Mouse (Mus musculus) cortical plate, adult 2 months (tissue): ENCODE measurements around the gene Akt1. TPM values are rescaled to one million over a fixed set of nuclear protein-coding genes. Genes with fewer than 3 reads are reported as not detected.

Source experiments
- H3K27ac ChIP-seq: fragments of 200-500 bp; 2 replicates; pipeline ENCODE4 v1.5.1; 2012; ENCODE audit warnings: low read length, control low read depth, inconsistent platforms; ENCODE audit not compliant: insufficient read depth
- H3K4me1 ChIP-seq: fragments of 200-500 bp; 2 replicates; pipeline ENCODE4 v1.6.1; 2011; ENCODE audit warnings: low read length; ENCODE audit not compliant: control insufficient read depth, insufficient read depth
- H3K4me3 ChIP-seq: fragments of 200-500 bp; 2 replicates; pipeline ENCODE4 v1.5.1; 2011; ENCODE audit warnings: mild to moderate bottlenecking, low read length, control low read depth; ENCODE audit not compliant: insufficient read depth
- CTCF ChIP-seq: fragments of 200-500 bp; IDR thresholded peaks from 2 replicates; pipeline ENCODE4 v1.5.1; 2011; ENCODE audit warnings: mild to moderate bottlenecking, control low read depth, low read length; ENCODE audit not compliant: insufficient read depth; ENCODE audit errors: extremely low read depth
- POLR2A ChIP-seq: fragments of 200-500 bp; IDR thresholded peaks from 2 replicates; pipeline ENCODE4 v1.6.1; 2011; ENCODE audit warnings: mild to moderate bottlenecking, low read length, control low read depth; ENCODE audit not compliant: insufficient read depth; ENCODE audit errors: extremely low read depth
- polyA plus RNA-seq: library from polyadenylated mRNA; depleted of rRNA; stranded (reverse); fragments of >200 nt; gene quantifications from 2 replicates; pipeline ENCODE4 v1.2.3, GENCODE M21; 2012

Akt1 gene
- polyA plus RNA-seq, 1 experiment, result 168 TPM

DNA sequence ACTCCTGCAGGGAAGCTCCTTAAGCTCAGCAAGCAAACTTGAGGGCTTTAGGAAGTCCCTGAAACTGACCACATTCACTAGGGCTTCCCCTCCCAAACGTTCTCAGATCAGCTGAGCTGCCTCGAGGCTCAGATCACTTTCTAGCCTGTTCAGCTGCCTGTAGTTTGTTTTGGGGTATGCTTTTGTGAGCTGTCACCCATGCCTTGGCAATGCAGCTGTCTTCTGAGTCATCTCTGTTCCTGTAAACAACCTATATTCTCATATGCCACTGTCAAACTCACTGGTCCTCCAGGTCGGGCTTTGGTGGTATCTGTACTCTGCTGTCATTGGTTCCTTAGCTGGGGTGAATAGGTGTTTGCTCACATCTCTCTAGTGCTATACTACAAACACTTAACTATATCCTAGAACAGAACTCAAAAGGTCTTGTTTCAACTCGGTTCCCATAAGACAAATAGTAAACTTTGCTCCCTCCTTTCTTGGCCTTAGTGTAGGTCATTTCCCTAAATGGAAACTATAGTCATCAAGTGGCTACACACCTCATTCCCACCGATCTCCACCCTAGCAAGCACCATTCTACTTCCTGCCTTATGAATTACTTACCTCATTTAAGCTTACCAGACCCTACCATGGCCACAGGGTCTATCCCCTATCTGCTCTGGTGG is 22.8 kb downstream of the Akt1 start:
- TF ChIP-seq POLR2A (no peak), CTCF (no peak)
- H3K4me1 ChIP-seq, result no peaks in the 10 kb centered on the region
- H3K27ac ChIP-seq, result no peak overlapping the region
- H3K4me3 ChIP-seq, result no peak overlapping the region

GRCm38 (mm10) chr12:112648081-112648480 is 26.6 kb downstream of the Akt1 start:
- TF ChIP-seq POLR2A (no peak), CTCF (no peak)
- Histone ChIP-seq H3K4me3 (no peak overlapping the region), H3K4me1 (peaks cover 2% of the 10 kb centered on the region; the same call in 1 of the 2 replicates), H3K27ac (no peak overlapping the region)

DNA sequence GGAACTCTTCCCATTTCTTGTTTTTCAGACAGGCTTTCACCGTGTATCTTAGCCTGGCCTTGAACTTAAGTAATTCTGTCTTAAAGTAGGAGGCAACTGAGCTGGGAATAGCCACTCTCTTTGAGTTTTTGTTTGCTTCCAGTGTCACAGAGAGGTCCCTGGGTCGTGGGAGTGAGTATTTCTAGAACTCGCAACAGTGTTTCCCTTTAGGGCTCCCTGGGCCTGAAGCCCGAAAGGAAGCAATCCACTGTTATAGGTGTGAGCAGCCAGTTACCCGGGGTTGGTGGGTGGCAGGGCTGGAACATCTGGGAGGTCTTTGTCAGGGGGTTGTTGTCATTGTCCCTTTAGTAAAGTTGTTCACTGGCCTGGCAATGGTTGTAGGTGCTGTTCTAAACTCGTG is 28.5 kb downstream of the Akt1 start:
- TF ChIP-seq POLR2A (no peak), CTCF (no peak)

GRCm38 (mm10) chr12:112644855-112645506 is 29.7 kb downstream of the Akt1 start:
- Histone ChIP-seq H3K4me1 (peaks cover 2% of the 10 kb centered on the region; the same call in 1 of the 2 replicates), H3K27ac (no peak overlapping the region), H3K4me3 (peak overlapping the region; percentile 95)
- TF ChIP-seq CTCF, result no peak
- peak; percentile 65 for TF ChIP-seq POLR2A

More for the DNA sequence above, 28.5 kb downstream of the Akt1 start:
- Histone ChIP-seq H3K4me1 (peaks cover 2% of the 10 kb centered on the region; the same call in 1 of the 2 replicates), H3K27ac (no peak overlapping the region), H3K4me3 (no peak overlapping the region)

DNA sequence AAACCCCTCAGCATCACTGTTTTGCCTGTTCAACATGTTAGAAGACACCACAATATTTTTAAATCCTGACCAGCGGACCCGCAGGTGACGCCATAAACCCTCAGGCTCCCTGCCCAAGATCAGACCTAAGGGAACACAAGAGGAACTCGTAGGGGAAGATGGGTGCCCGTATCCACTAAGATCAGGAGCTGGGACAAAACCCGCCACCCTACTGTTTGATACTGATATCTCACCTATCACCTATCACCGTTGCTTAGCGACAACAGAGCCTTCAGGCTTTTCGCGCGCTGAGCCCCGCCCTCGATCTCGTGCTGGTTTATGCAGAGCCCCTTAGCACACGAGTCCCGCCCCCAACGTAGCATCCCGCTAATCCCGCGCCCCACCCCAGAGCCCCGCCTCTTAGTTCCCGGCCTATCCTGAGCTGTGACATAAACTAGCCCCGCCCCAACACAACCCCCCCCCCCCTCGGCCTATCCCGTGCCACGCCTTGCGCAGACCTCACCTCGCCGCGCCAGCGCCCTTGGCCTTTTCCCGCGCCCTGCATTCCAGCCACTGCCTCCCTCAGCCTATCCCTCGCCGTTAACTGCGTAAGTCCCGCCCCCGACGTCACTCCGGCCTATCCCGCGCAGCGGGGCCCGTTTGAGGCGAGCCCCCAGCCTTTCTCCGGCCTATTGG is 30.4 kb downstream of the Akt1 start, which contains the start of gene Siva1:
Siva1 (plus strand) TSS at position 500 of the 675 bp plus-strand sequence.
- Histone ChIP-seq H3K27ac (no peak within 1 kb of the TSS), H3K4me3 (peak within 1 kb of the TSS; percentile 95), H3K4me1 (peaks cover 2% of the 10 kb centered on the region; the same call in 1 of the 2 replicates)
- TF ChIP-seq CTCF (no peak), POLR2A (no peak)

- no peak overlapping the region for H3K27ac ChIP-seq
- H3K4me1 ChIP-seq, result peaks cover 2% of the 10 kb centered on the region; the same call in 1 of the 2 replicates
- no peak for TF ChIP-seq POLR2A
- TF ChIP-seq CTCF, result no peak
- no peak overlapping the region for H3K4me3 ChIP-seq
Observed at GRCm38 (mm10) chr12:112643126-112643525, 31.6 kb downstream of the Akt1 start.

DNA sequence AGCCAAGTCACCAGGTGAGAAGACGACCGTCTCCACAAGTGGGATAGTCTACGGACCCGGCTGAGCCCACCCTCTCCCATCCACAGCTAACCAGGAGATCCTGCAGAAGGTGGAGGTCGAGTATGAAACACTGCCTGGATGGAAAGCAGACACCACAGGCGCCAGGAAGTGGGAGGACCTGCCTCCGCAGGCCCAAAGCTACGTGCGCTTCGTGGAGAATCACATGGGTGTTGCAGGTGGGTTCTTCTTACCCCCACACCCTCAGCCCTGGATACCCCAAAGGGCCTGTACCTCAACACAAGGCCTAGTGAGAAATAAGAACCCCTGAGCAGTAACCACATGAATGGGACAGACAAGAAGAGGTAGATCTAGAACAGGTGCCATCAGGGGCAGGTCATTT is 35.2 kb downstream of the Akt1 start:
- H3K27ac ChIP-seq, result no peak overlapping the region
- no peaks in the 10 kb centered on the region for H3K4me1 ChIP-seq
- TF ChIP-seq CTCF (no peak), POLR2A (no peak)
- H3K4me3 ChIP-seq, result no peak overlapping the region

DNA sequence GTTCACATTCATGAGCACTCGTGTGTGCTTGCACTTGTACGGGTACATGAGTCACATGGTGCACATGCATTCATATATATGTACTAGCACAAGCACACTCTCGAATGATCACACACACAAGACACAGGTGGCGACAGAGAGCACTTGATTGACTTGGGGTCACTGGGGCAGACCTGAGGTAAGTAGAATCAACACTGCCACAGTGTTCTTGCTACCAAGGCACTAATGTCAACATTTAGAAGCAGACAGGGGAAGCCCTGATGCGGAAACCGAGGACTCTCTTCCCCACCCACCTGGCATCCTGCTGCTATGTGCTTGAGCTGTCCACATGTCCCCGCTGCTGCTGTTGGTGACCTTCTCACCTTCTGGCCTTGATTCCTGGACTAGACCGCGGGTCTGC is 41.0 kb downstream of the Akt1 start:
- Histone ChIP-seq H3K27ac (no peak overlapping the region), H3K4me1 (no peaks in the 10 kb centered on the region), H3K4me3 (no peak overlapping the region)
- TF ChIP-seq CTCF, result no peak
- TF ChIP-seq POLR2A, result no peak

DNA sequence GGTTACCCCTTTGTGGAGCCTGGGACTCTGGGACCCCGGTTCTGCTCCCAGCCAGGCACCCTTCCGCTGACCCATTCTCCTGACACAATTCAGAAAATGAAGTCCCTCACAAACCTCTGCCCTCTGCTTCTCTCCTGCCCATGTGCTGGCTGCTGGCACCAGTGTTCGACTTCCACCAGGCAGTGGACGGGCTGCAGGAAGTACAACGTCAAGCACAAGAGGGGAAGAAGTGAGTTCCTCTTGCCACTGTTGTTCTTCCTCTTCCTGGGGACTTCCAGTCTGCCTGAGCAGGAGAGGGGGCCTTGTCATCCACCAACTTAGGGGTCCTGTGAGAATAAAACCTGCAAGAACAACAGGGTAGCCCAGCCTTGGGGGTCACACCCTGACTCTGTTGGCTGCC is 41.8 kb downstream of the Akt1 start:
- no peak overlapping the region for H3K4me3 ChIP-seq
- TF ChIP-seq CTCF, result no peak
- TF ChIP-seq POLR2A, result no peak
- no peak overlapping the region for H3K27ac ChIP-seq
- H3K4me1 ChIP-seq, result no peaks in the 10 kb centered on the region

- no peak overlapping the region for H3K27ac ChIP-seq
- no peak for TF ChIP-seq POLR2A
- TF ChIP-seq CTCF, result no peak
- no peak overlapping the region for H3K4me3 ChIP-seq
- no peaks in the 10 kb centered on the region for H3K4me1 ChIP-seq
Observed at GRCm38 (mm10) chr12:112632084-112632777, 42.5 kb downstream of the Akt1 start.
